Mouse (Mus musculus): ENCODE measurements at regions not wholly inside any gene's neighbourhood (a gene's known extent, or its start where the extent isn't known, plus 50 kb on each side); places are given as distances from the start of the nearest gene placed in this dataset.

DNA sequence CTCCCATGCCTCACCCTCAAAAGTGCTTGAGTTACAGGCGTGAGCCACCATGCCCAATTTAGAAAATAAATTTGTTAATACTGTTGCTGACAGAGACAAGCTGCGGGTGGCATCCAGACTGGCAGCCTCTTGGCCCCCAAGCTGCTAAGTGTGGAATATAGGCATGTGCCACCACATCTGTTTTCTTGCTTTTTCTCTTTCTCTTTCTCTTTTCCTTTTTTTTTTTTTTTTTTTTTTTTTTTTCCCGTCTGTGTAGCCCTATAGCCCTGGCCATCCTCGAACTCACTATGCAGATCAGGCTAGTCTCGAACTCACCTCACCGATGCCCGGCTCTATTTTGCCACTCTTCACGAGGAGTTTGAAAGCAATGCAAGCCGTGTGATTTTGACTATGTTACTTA lies 78.7 kb upstream of the Chd2 start:
- TF ChIP-seq CTCF (IDR thresholded peaks at IDR 0.05; ENCODE audit: low read depth, low read length): no peak
- TF ChIP-seq POLR2A (IDR thresholded peaks at IDR 0.05; ENCODE audit: borderline replicate concordance, low read depth, low read length): no peak

All from bone marrow macrophage, adult 2 months (primary cell).